Mouse (Mus musculus) heart, embryonic 12.5 days (tissue): ENCODE data around the gene Rassf7. TPM values are rescaled to one million over a fixed set of nuclear protein-coding genes. Genes with fewer than 3 reads are reported as not detected.

Experiments
- ATAC-seq: fragments of 200-750 bp; cut with Nextera tagmentation; 2 replicates; pipeline ENCODE4 v1.8.0; 2017; ENCODE audit warnings: moderate TSS enrichment, moderate library complexity; ENCODE audit not compliant: insufficient number of reproducible peaks, low FRiP score
- H3K27ac ChIP-seq: fragments of 300-500 bp; sonication (generic); 2 replicates; pipeline ENCODE4 v1.5.1; 2016; ENCODE audit warnings: mild to moderate bottlenecking, moderate library complexity; ENCODE audit not compliant: poor library complexity, severe bottlenecking
- H3K27me3 ChIP-seq: fragments of 300-500 bp; sonication (generic); replicated peaks from 2 replicates; pipeline ENCODE4 v1.6.1; 2016; ENCODE audit warnings: mild to moderate bottlenecking, moderate library complexity
- H3K36me3 ChIP-seq: fragments of 300-500 bp; sonication (generic); 2 replicates; pipeline ENCODE4 v1.6.1; 2016; ENCODE audit warnings: mild to moderate bottlenecking, moderate library complexity
- H3K4me1 ChIP-seq: fragments of 300-500 bp; sonication (generic); replicated peaks from 2 replicates; pipeline ENCODE4 v1.6.1; 2016; ENCODE audit warnings: mild to moderate bottlenecking
- H3K4me2 ChIP-seq: fragments of 300-500 bp; sonication (generic); 2 replicates; pipeline ENCODE4 v1.6.1; 2016; ENCODE audit warnings: mild to moderate bottlenecking, moderate library complexity
- H3K4me3 ChIP-seq: fragments of 300-500 bp; sonication (generic); 2 replicates; pipeline ENCODE4 v1.5.1; 2016; ENCODE audit warnings: mild to moderate bottlenecking
- H3K9ac ChIP-seq: fragments of 300-500 bp; sonication (generic); 2 replicates; pipeline ENCODE4 v1.6.1; 2016; ENCODE audit warnings: mild to moderate bottlenecking, moderate library complexity
- H3K9me3 ChIP-seq: fragments of 300-500 bp; sonication (generic); replicated peaks from 2 replicates; pipeline ENCODE4 v1.6.1; 2016; ENCODE audit warnings: mild to moderate bottlenecking, moderate library complexity
- WGBS: fragments of 180-500 bp; shearing (Covaris S2); methylation state at CpG from one replicate; pipeline ENCODE4 v1.1.7; 2016; 5-methylcytosine and 5-hydroxymethylcytosine counted together
- polyA plus RNA-seq: library from polyadenylated mRNA; unstranded; fragments of >200 nt; fragmentation: Nextera tagmentation; extraction: Ambion mirVana; gene quantifications from 2 replicates; pipeline ENCODE4 v1.2.1, GENCODE M21; 2016

The Rassf7 gene
- 12.9 and 16.2 TPM in 2 replicates for polyA plus RNA-seq

- H3K27ac ChIP-seq = peak within 1 kb of the TSS; percentile 66
- peak within 1 kb of the TSS; percentile 76 for H3K9ac ChIP-seq
- peak within 1 kb of the TSS; percentile 74 for H3K4me3 ChIP-seq
- H3K4me1 ChIP-seq = peaks cover 24% of the 10 kb centered on the region
- H3K4me2 ChIP-seq = peak within 1 kb of the TSS; percentile 83
- WGBS = under 1% methylated on average over 41 of the region's 41 CpGs
- ATAC-seq = peak; percentile 97
- 0 out of 2 replicates have a peak, but pooled peaks cover 3% of the 10 kb centered on the region for H3K36me3 ChIP-seq
- H3K27me3 ChIP-seq = peaks cover 10% of the 10 kb centered on the region; the same call in 1 of the 2 replicates
- H3K9me3 ChIP-seq = no peaks in the 10 kb centered on the region
Observed at GRCm38 (mm10) chr7:141215101-141215879, at the start of gene Rassf7. Gene Rassf7 (plus strand): TSS chr7:141215860.

- ATAC-seq = no peak
- WGBS = 14% methylated on average over 7 of the region's 7 CpGs
Observed at GRCm38 (mm10) chr7:141167901-141168517, 47.7 kb upstream of the Rassf7 start.

GRCm38 (mm10) chr7:141168518-141168953 is 47.1 kb upstream of the Rassf7 start:
- H3K4me1 ChIP-seq = peaks cover 30% of the 10 kb centered on the region
- under 1% methylated on average over 22 of the region's 22 CpGs for WGBS
- H3K4me3 ChIP-seq = peak overlapping the region; percentile 57
- H3K9ac ChIP-seq = peak overlapping the region; percentile 76
- peak overlapping the region; percentile 76 for H3K4me2 ChIP-seq
- no peaks in the 10 kb centered on the region for H3K27me3 ChIP-seq
- peak; percentile 57 for ATAC-seq
- H3K9me3 ChIP-seq = no peaks in the 10 kb centered on the region
- peaks cover 22% of the 10 kb centered on the region for H3K36me3 ChIP-seq
- H3K27ac ChIP-seq = peak overlapping the region; percentile 31; the same call in 1 of the 2 replicates

More at GRCm38 (mm10) chr7:141167901-141168517, 47.7 kb upstream of the Rassf7 start:
- H3K27ac ChIP-seq = 0 out of 2 replicates have a peak overlapping the region, but pooled peaks have one; percentile 31
- H3K4me1 ChIP-seq = peaks cover 25% of the 10 kb centered on the region
- no peaks in the 10 kb centered on the region for H3K9me3 ChIP-seq
- peaks cover 27% of the 10 kb centered on the region for H3K36me3 ChIP-seq
- H3K27me3 ChIP-seq = no peaks in the 10 kb centered on the region
- peak overlapping the region; percentile 76 for H3K4me2 ChIP-seq
- H3K4me3 ChIP-seq = peak overlapping the region; percentile 57
- H3K9ac ChIP-seq = peak overlapping the region; percentile 76

GRCm38 (mm10) chr7:141169300-141169699 is 46.4 kb upstream of the Rassf7 start:
- no peak overlapping the region for H3K4me3 ChIP-seq

GRCm38 (mm10) chr7:141169866-141170265 is 45.8 kb upstream of the Rassf7 start:
- Histone ChIP-seq H3K4me3 (no peak overlapping the region), H3K27ac (no peak overlapping the region), H3K9ac (no peak overlapping the region), H3K9me3 (no peaks in the 10 kb centered on the region), H3K4me1 (peaks cover 26% of the 10 kb centered on the region), H3K4me2 (no peak overlapping the region), H3K36me3 (peaks cover 10% of the 10 kb centered on the region; the same call in 1 of the 2 replicates), H3K27me3 (no peaks in the 10 kb centered on the region)
- no peak for ATAC-seq

More at GRCm38 (mm10) chr7:141169300-141169699, 46.4 kb upstream of the Rassf7 start:
- Histone ChIP-seq H3K27me3 (no peaks in the 10 kb centered on the region), H3K9ac (0 out of 2 replicates have a peak overlapping the region, but pooled peaks have one; percentile 76), H3K36me3 (peaks cover 14% of the 10 kb centered on the region; the same call in 1 of the 2 replicates), H3K4me2 (peak overlapping the region; percentile 76), H3K27ac (no peak overlapping the region), H3K9me3 (no peaks in the 10 kb centered on the region), H3K4me1 (peaks cover 28% of the 10 kb centered on the region)
- WGBS = 71% methylated on average over 1 of the region's 1 CpGs
- no peak for ATAC-seq

GRCm38 (mm10) chr7:141172116-141173006 is 43.3 kb upstream of the Rassf7 start, which contains the start of gene Rnh1:
Gene Rnh1 (minus strand): TSS chr7:141172857.
- ATAC-seq = peak; percentile 95
- peak within 1 kb of the TSS; percentile 91 for H3K27ac ChIP-seq
- H3K4me3 ChIP-seq = peak within 1 kb of the TSS; percentile 58
- H3K9ac ChIP-seq = peak within 1 kb of the TSS; percentile 76
- H3K36me3 ChIP-seq = no peaks in the 10 kb centered on the region
- 4% methylated on average over 55 of the region's 55 CpGs for WGBS
- H3K9me3 ChIP-seq = no peaks in the 10 kb centered on the region
- peaks cover 25% of the 10 kb centered on the region for H3K4me1 ChIP-seq
- H3K27me3 ChIP-seq = peaks cover 4% of the 10 kb centered on the region; the same call in 1 of the 2 replicates
- H3K4me2 ChIP-seq = peak within 1 kb of the TSS; percentile 68

- Histone ChIP-seq H3K27ac (no peak overlapping the region; the same call in 1 of the 2 replicates), H3K4me1 (peaks cover 16% of the 10 kb centered on the region), H3K9ac (peak overlapping the region; percentile 76), H3K4me3 (peak overlapping the region; percentile 58), H3K27me3 (peaks cover 11% of the 10 kb centered on the region; the same call in 1 of the 2 replicates), H3K36me3 (no peaks in the 10 kb centered on the region), H3K4me2 (peak overlapping the region; percentile 68), H3K9me3 (no peaks in the 10 kb centered on the region)
- no peak for ATAC-seq
- 88% methylated on average over 5 of the region's 5 CpGs for WGBS
Observed at GRCm38 (mm10) chr7:141173323-141173850, 42.3 kb upstream of the Rassf7 start.

- Histone ChIP-seq H3K4me3 (no peak overlapping the region), H3K36me3 (no peaks in the 10 kb centered on the region), H3K27ac (no peak overlapping the region), H3K4me2 (no peak overlapping the region), H3K4me1 (peaks cover 7% of the 10 kb centered on the region), H3K27me3 (peaks cover 18% of the 10 kb centered on the region), H3K9me3 (no peaks in the 10 kb centered on the region), H3K9ac (no peak overlapping the region)
- WGBS = 86% methylated on average over 4 of the region's 4 CpGs
- no peak for ATAC-seq
Observed at GRCm38 (mm10) chr7:141175068-141175467, 40.6 kb upstream of the Rassf7 start.

GRCm38 (mm10) chr7:141176173-141176572 is 39.5 kb upstream of the Rassf7 start:
- no peaks in the 10 kb centered on the region for H3K9me3 ChIP-seq

GRCm38 (mm10) chr7:141188194-141188593 is 27.5 kb upstream of the Rassf7 start:
- H3K36me3 ChIP-seq = peaks cover 37% of the 10 kb centered on the region
- H3K27ac ChIP-seq = no peak overlapping the region
- 59% methylated on average over 3 of the region's 3 CpGs for WGBS
- H3K27me3 ChIP-seq = no peaks in the 10 kb centered on the region
- H3K4me3 ChIP-seq = no peak overlapping the region
- no peak for ATAC-seq
- H3K4me1 ChIP-seq = peaks cover 26% of the 10 kb centered on the region
- no peak overlapping the region for H3K9ac ChIP-seq
- H3K4me2 ChIP-seq = no peak overlapping the region
- no peaks in the 10 kb centered on the region for H3K9me3 ChIP-seq

More at GRCm38 (mm10) chr7:141176173-141176572, 39.5 kb upstream of the Rassf7 start:
- Histone ChIP-seq H3K4me1 (peaks cover 7% of the 10 kb centered on the region), H3K9ac (no peak overlapping the region), H3K27ac (no peak overlapping the region), H3K4me3 (no peak overlapping the region), H3K4me2 (no peak overlapping the region), H3K27me3 (peaks cover 18% of the 10 kb centered on the region), H3K36me3 (no peaks in the 10 kb centered on the region)
- 0% methylated on average over 8 of the region's 8 CpGs for WGBS
- no peak for ATAC-seq
